Mouse (Mus musculus) kidney, adult 2 months (tissue): ENCODE data around the gene Ncaph.

Source experiments
- CTCF ChIP-seq: fragments of 200-500 bp; conservative IDR thresholded peaks from 2 replicates; pipeline ENCODE4 v1.5.1; 2011; ENCODE audit warnings: low read depth, mild to moderate bottlenecking, control low read depth, low read length, moderate library complexity, mixed read lengths; ENCODE audit not compliant: insufficient read depth, insufficient read length
- POLR2A ChIP-seq: fragments of 200-500 bp; IDR thresholded peaks from one replicate; pipeline ENCODE4 v1.6.1; 2011; ENCODE audit warnings: low read depth, low read length, control low read depth

- no peak for TF ChIP-seq CTCF
- no peak for TF ChIP-seq POLR2A
Observed at GRCm38 (mm10) chr2:127165675-127166074, 31.9 kb upstream of the Ncaph start.
